Mouse (Mus musculus) layer of hippocampus, adult 18-20 months (tissue): Measurements from ENCODE around the gene Tube1. TPM values are rescaled to one million over a fixed set of nuclear protein-coding genes. Genes with fewer than 3 reads are reported as not detected.
"Not testable (repeated sequence)": the region's sequence is repeated elsewhere in the genome, so short reads cannot be mapped to it uniquely, and the experiment has no call there.

ENCODE experiments used
- DNase-seq, 2 experiments: peaks; one replicate each; pipeline ENCODE4 v3.0.0; 2022; ENCODE audit warnings: low spot score in 2 of 2
- total RNA-seq, 2 experiments: library from RNA; stranded (reverse); gene quantifications; 2 replicates each; pipeline ENCODE4 v1.2.3; 2021

Gene Tube1
- total RNA-seq, 2 experiments from 2014 or later: 1.6 to 2.4 TPM

- no peak for DNase-seq
These were observed 33.8 kb downstream of the Tube1 start for GRCm38 (mm10) chr10:39167611-39168010.

GRCm38 (mm10) chr10:39169642-39170041, 35.9 kb downstream of the Tube1 start:
- DNase-seq: no peak

DNA sequence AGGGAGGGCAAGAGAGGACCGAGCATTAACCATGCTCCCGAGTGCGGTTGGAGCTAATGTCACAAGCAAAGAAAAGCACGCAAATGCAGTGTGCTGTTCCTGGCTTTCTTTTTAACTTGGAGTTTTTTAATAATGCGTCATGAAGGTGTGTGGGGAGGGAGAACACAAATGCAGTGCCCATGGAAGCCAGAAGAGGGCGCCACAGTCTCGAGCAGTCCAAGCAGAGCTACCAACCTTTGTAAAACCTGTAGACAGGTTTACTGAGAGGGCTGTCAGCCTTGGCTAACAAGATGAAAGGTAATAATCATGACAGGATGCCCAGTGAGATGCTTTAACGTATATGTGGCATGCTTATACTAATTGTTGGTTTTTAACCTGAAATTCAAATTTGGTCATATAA, 36.4 kb downstream of the Tube1 start:
- DNase-seq: peak; percentile 56 to 83

DNA sequence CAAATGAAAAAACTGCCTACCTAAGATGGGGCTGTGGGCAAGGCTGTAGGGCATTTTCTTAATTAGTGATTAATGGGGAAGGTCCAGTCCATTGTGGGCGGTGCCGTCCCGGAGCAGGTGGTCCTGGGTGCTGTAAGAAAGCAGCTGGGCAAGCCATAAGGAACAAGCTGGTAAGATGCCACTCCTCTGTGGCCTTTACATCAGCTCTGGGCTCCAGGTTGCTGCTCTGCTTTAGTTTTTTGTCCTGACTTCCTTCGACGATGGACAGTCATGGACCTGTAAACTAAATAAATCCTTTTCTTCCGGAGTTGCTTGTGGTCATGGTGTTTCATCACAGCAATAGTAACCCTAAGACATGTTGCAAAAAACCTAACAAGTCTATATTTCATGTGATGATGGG, 36.9 kb downstream of the Tube1 start:
- no peak for DNase-seq

GRCm38 (mm10) chr10:39171134-39171533, 37.4 kb downstream of the Tube1 start:
- DNase-seq: peak; percentile 91 to 97

GRCm38 (mm10) chr10:39171603-39172539, 38.1 kb downstream of the Tube1 start:
- DNase-seq: peak; percentile 91 to 97

DNA sequence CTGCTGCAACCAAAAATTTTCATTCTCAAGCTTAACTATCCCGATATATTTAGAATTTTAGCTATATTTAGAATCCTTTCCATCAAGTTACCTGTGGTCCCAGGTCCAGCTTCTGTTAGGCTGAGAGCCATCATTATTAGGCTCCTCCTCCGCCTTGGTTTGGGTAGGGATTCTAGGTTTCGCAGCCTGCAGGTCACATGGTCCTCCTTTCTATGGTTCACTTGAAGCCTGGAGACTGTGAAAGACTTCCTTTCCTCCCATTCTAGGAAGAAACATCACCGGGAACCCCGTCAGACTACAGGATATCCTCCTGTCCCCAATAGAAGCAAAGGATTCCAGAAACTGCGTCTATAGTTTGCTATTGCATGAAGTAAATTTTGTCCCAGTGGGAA, 38.8 kb downstream of the Tube1 start:
- DNase-seq: no peak

- peak in 1 of 2 experiments; percentile 17 for DNase-seq
These were observed 39.3 kb downstream of the Tube1 start for GRCm38 (mm10) chr10:39173077-39173476.

DNA sequence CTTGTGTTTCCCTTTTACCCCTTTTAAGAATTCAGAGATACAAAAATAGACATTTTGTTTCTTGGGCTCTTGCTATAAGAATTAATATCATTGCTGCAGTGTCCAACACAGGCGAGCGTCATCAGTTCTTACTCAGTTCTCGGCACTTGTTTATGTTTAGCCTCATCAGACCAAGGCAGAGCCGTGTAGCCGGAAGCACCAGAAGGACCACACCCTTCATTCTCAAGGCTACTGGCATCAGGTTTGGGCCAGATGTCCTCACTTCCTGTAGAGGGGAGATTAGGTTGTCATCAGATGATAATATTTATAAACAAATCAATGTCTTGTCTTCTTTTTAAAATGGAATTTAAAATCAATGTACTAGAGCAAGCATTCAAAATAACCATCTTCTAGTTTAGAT, 43.2 kb downstream of the Tube1 start:
- no peak for DNase-seq

DNA sequence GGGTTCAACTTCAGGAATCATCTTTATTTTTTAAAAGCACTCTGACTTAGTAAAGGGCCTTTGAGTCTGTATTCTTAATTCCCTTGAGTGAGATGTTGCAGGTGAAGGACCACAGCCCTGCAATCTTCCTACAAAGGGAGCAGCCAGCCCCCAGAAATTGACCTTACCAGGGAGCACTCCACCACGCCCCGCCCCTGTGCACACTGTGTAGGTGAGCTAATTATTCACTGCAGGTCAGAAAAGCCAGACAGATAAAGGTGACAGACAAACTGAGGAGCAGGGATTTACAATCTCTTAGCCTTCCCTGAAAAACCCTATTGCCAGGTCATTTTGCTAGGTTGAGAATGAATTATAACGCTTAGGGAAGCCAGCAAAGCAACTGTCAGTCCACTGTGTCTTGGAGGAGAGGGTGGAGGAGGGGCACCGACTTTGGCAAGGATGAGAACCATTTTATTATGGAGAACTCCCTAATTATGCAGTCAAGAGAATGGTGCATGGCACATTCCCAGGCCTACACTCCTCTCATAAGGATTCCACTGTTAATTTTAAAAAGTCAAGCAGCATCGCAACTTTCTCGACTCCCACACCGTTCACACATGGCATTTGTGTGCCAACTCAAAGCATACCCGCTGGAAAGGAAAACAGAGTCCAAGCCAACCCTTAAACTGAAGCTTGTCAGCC, 51.2 kb downstream of the Tube1 start:
- DNase-seq: peak; percentile 55 to 73

- DNase-seq: no peak
These were observed 51.8 kb downstream of the Tube1 start for GRCm38 (mm10) chr10:39185545-39185906.

DNA sequence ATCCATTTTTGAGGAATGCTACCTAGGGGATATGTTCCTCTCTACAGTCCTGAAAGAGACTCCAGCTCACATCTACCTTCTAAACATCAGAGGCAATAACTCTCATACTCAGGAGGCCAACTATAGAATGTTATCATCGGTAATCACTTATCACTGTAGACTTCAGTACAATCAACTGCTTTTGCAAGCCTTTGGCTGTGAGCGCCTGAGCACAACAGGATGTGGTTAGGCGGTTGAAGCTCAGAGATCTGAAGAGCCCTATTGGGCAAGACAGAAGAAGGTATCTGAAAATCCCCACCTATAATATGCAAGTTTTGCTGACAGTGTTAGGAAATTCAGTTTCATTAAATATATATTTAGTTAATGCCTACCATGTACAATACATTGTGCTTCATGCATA, 58.9 kb downstream of the Tube1 start:
- DNase-seq: no peak

- not testable (repeated sequence) for DNase-seq
These were observed 64.4 kb downstream of the Tube1 start for GRCm38 (mm10) chr10:39198216-39198615.

Other genes starting within 250 kb of the Tube1 start
- 1 to 10 TPM; 3.1 to 3.4 TPM for gene Lama4, start 168.5 kb upstream of the Tube1 start, total RNA-seq
- 10 to 100 TPM; 11.6 to 11.8 TPM for gene Fam229b, start 62 bp upstream of the Tube1 start, total RNA-seq
- gene Ccn6, start 29.8 kb downstream of the Tube1 start, total RNA-seq: under 1 TPM in 1 of 2 experiments, not detected in 1; 0.53 TPM
- gene Fyn, start 234.9 kb downstream of the Tube1 start, total RNA-seq: 100 to 1,000 TPM; 115 to 118 TPM